Mouse (Mus musculus) midbrain, embryonic 13.5 days (tissue): ENCODE data around the gene Gm49711. TPM values are rescaled to one million over a fixed set of nuclear protein-coding genes. Genes with fewer than 3 reads are reported as not detected.

Experiments used
- ATAC-seq: fragments of 200-750 bp; cut with Nextera tagmentation; 2 replicates; pipeline ENCODE4 v1.8.0; 2017; ENCODE audit warnings: mild to moderate bottlenecking, moderate TSS enrichment, moderate library complexity
- H3K27ac ChIP-seq: fragments of 300-500 bp; sonication (generic); 2 replicates; pipeline ENCODE4 v1.5.1; 2015; ENCODE audit warnings: inconsistent platforms, mild to moderate bottlenecking, moderate library complexity
- H3K27me3 ChIP-seq: fragments of 300-500 bp; sonication (generic); 2 replicates; pipeline ENCODE4 v1.6.1; 2015; ENCODE audit warnings: mild to moderate bottlenecking, inconsistent platforms
- H3K36me3 ChIP-seq: fragments of 300-500 bp; sonication (generic); 2 replicates; pipeline ENCODE4 v1.6.1; 2015; ENCODE audit warnings: mild to moderate bottlenecking, inconsistent platforms
- H3K4me1 ChIP-seq: fragments of 300-500 bp; sonication (generic); replicated peaks from 2 replicates; pipeline ENCODE4 v1.6.1; 2015; ENCODE audit warnings: inconsistent platforms
- H3K4me2 ChIP-seq: fragments of 300-500 bp; sonication (generic); replicated peaks from 2 replicates; pipeline ENCODE4 v1.6.1; 2015; ENCODE audit warnings: moderate library complexity, mild to moderate bottlenecking, inconsistent platforms
- H3K4me3 ChIP-seq: fragments of 300-500 bp; sonication (generic); replicated peaks from 2 replicates; pipeline ENCODE4 v1.5.1; 2015; ENCODE audit warnings: mild to moderate bottlenecking, inconsistent platforms
- H3K9ac ChIP-seq: fragments of 300-500 bp; sonication (generic); replicated peaks from 2 replicates; pipeline ENCODE4 v1.6.1; 2015; ENCODE audit warnings: mild to moderate bottlenecking, inconsistent platforms
- H3K9me3 ChIP-seq: fragments of 300-500 bp; sonication (generic); 2 replicates; pipeline ENCODE4 v1.6.1; 2016; ENCODE audit warnings: mild to moderate bottlenecking, inconsistent platforms
- WGBS: fragments of 180-500 bp; shearing (Covaris S2); methylation state at CpG from one replicate; pipeline ENCODE4 v1.1.7; 2015; 5-methylcytosine and 5-hydroxymethylcytosine counted together
- polyA plus RNA-seq: library from polyadenylated mRNA; unstranded; fragments of >200 nt; fragmentation: Nextera tagmentation; extraction: Ambion mirVana; gene quantifications from 2 replicates; pipeline ENCODE4 v1.2.1, GENCODE M21; 2015

Gene Gm49711
- 0.49 and 0.54 TPM in 2 replicates for polyA plus RNA-seq

GRCm38 (mm10) chr16:92057852-92058643 lies at the start of gene Gm49711, which contains the start of the genes Mrps6 and Slc5a3:
Gm49711 (plus strand) TSS chr16:92058316.
Mrps6 (plus strand) TSS chr16:92058270.
Slc5a3 (plus strand) TSS chr16:92058322.
- H3K36me3 ChIP-seq, result peaks cover 17% of the 10 kb centered on the region
- peaks cover 10% of the 10 kb centered on the region; the same call in 1 of the 2 replicates for H3K9me3 ChIP-seq
- peak within 1 kb of the TSS; percentile 84 for H3K4me2 ChIP-seq
- under 1% methylated on average over 90 of the region's 99 CpGs for WGBS
- H3K27ac ChIP-seq, result peak within 1 kb of the TSS; percentile 84
- ATAC-seq, result peak; percentile 93
- peaks cover 37% of the 10 kb centered on the region for H3K4me1 ChIP-seq
- H3K9ac ChIP-seq, result peak within 1 kb of the TSS; percentile 88
- H3K4me3 ChIP-seq, result peak within 1 kb of the TSS; percentile 82
- H3K27me3 ChIP-seq, result peaks cover 2% of the 10 kb centered on the region; the same call in 1 of the 2 replicates

- Histone ChIP-seq H3K27ac (no peak overlapping the region), H3K27me3 (no peaks in the 10 kb centered on the region), H3K4me2 (no peak overlapping the region), H3K9me3 (no peaks in the 10 kb centered on the region), H3K4me3 (no peak overlapping the region), H3K9ac (no peak overlapping the region), H3K4me1 (no peaks in the 10 kb centered on the region), H3K36me3 (no peaks in the 10 kb centered on the region)
- WGBS, result 90% methylated on average over 2 of the region's 2 CpGs
- ATAC-seq, result no peak
These were observed 48.5 kb upstream of the Gm49711 start for GRCm38 (mm10) chr16:92009586-92009985.

GRCm38 (mm10) chr16:92016792-92017191 lies 41.3 kb upstream of the Gm49711 start:
- H3K27ac ChIP-seq, result no peak overlapping the region
- peaks cover 14% of the 10 kb centered on the region for H3K4me1 ChIP-seq
- H3K36me3 ChIP-seq, result no peaks in the 10 kb centered on the region
- H3K9me3 ChIP-seq, result no peaks in the 10 kb centered on the region
- no peak overlapping the region for H3K4me3 ChIP-seq
- no peak for ATAC-seq
- no peak overlapping the region for H3K4me2 ChIP-seq
- H3K27me3 ChIP-seq, result no peaks in the 10 kb centered on the region
- no peak overlapping the region for H3K9ac ChIP-seq
- 92% methylated on average over 8 of the region's 8 CpGs for WGBS

- Histone ChIP-seq H3K36me3 (no peaks in the 10 kb centered on the region), H3K27me3 (no peaks in the 10 kb centered on the region), H3K4me2 (peak overlapping the region; percentile 59), H3K4me3 (peak overlapping the region; percentile 35), H3K9me3 (no peaks in the 10 kb centered on the region), H3K27ac (peak overlapping the region; percentile 14; the same call in 1 of the 2 replicates), H3K9ac (peak overlapping the region; percentile 60), H3K4me1 (peaks cover 14% of the 10 kb centered on the region)
- ATAC-seq, result peak; percentile 82
- WGBS, result 6% methylated on average over 26 of the region's 26 CpGs
These were observed 38.7 kb upstream of the Gm49711 start for GRCm38 (mm10) chr16:92019141-92020118.

- Histone ChIP-seq H3K27me3 (no peaks in the 10 kb centered on the region), H3K9me3 (no peaks in the 10 kb centered on the region), H3K4me3 (no peak overlapping the region), H3K9ac (no peak overlapping the region), H3K27ac (no peak overlapping the region), H3K4me1 (peaks cover 14% of the 10 kb centered on the region), H3K4me2 (no peak overlapping the region), H3K36me3 (no peaks in the 10 kb centered on the region)
- no peak for ATAC-seq
- 85% methylated on average over 12 of the region's 12 CpGs for WGBS
These were observed 36.3 kb upstream of the Gm49711 start for GRCm38 (mm10) chr16:92021656-92022400.

GRCm38 (mm10) chr16:92022494-92023283 lies 35.4 kb upstream of the Gm49711 start:
- H3K27ac ChIP-seq, result no peak overlapping the region
- no peak overlapping the region for H3K9ac ChIP-seq
- no peak for ATAC-seq
- H3K4me1 ChIP-seq, result peaks cover 14% of the 10 kb centered on the region
- H3K36me3 ChIP-seq, result no peaks in the 10 kb centered on the region
- no peak overlapping the region for H3K4me2 ChIP-seq
- whole genome bisulfite sequencing, result 83% methylated on average over 20 of the region's 20 CpGs
- no peak overlapping the region for H3K4me3 ChIP-seq
- H3K9me3 ChIP-seq, result no peaks in the 10 kb centered on the region
- no peaks in the 10 kb centered on the region for H3K27me3 ChIP-seq

GRCm38 (mm10) chr16:92033286-92033685 lies 24.8 kb upstream of the Gm49711 start:
- H3K27me3 ChIP-seq, result no peaks in the 10 kb centered on the region
- no peaks in the 10 kb centered on the region for H3K36me3 ChIP-seq
- H3K4me2 ChIP-seq, result no peak overlapping the region
- ATAC-seq, result no peak
- H3K4me1 ChIP-seq, result no peaks in the 10 kb centered on the region
- 82% methylated on average over 3 of the region's 3 CpGs for WGBS
- H3K27ac ChIP-seq, result no peak overlapping the region
- no peak overlapping the region for H3K4me3 ChIP-seq
- no peak overlapping the region for H3K9ac ChIP-seq
- no peaks in the 10 kb centered on the region for H3K9me3 ChIP-seq

GRCm38 (mm10) chr16:92034676-92035075 lies 23.4 kb upstream of the Gm49711 start:
- Histone ChIP-seq H3K27ac (no peak overlapping the region), H3K9ac (no peak overlapping the region), H3K27me3 (no peaks in the 10 kb centered on the region), H3K9me3 (no peaks in the 10 kb centered on the region), H3K4me3 (no peak overlapping the region), H3K4me1 (no peaks in the 10 kb centered on the region), H3K36me3 (no peaks in the 10 kb centered on the region), H3K4me2 (no peak overlapping the region)
- no peak for ATAC-seq
- WGBS, result 74% methylated on average over 5 of the region's 5 CpGs

- Histone ChIP-seq H3K4me3 (no peak overlapping the region), H3K27ac (no peak overlapping the region), H3K4me1 (no peaks in the 10 kb centered on the region), H3K27me3 (no peaks in the 10 kb centered on the region), H3K9me3 (no peaks in the 10 kb centered on the region), H3K36me3 (no peaks in the 10 kb centered on the region), H3K9ac (no peak overlapping the region), H3K4me2 (no peak overlapping the region)
- WGBS, result 48% methylated on average over 8 of the region's 8 CpGs
- ATAC-seq, result no peak
These were observed 21.4 kb upstream of the Gm49711 start for GRCm38 (mm10) chr16:92036701-92037100.

GRCm38 (mm10) chr16:92037891-92038607 lies 20.1 kb upstream of the Gm49711 start:
- Histone ChIP-seq H3K27ac (no peak overlapping the region), H3K9me3 (no peaks in the 10 kb centered on the region)
- ATAC-seq, result no peak

More at GRCm38 (mm10) chr16:92037891-92038607, 20.1 kb upstream of the Gm49711 start:
- Histone ChIP-seq H3K36me3 (no peaks in the 10 kb centered on the region), H3K4me2 (no peak overlapping the region), H3K27me3 (no peaks in the 10 kb centered on the region), H3K4me1 (no peaks in the 10 kb centered on the region), H3K9ac (no peak overlapping the region), H3K4me3 (no peak overlapping the region)
- WGBS, result 89% methylated on average over 21 of the region's 21 CpGs
